Mouse (Mus musculus) MEL (cell line): ENCODE measurements at regions not wholly inside any gene's neighbourhood (a gene's known extent, or its start where the extent isn't known, plus 50 kb on each side); places are given as distances from the start of the nearest gene placed in this dataset.

Source experiments
- DNase-seq: peaks from one replicate; pipeline ENCODE4 v3.0.0; 2011; ENCODE audit warnings: low read depth, low spot score
- H3K27ac ChIP-seq: 2 replicates; pipeline ENCODE4 v1.5.1; 2012; ENCODE audit warnings: low read depth, mild to moderate bottlenecking, control low read depth, low read length, moderate library complexity; ENCODE audit not compliant: control insufficient read depth
- H3K27me3 ChIP-seq, 2 experiments: fragments of 150-350 bp in 1 of 2; sonication (generic) in 1 of 2; 2 replicates each; pipeline ENCODE4 v1.6.1; 2012; ENCODE audit warnings: low read length in 2 of 2, mild to moderate bottlenecking in 2 of 2, improper control_type of control experiment in 1 of 2, moderate library complexity in 1 of 2; ENCODE audit not compliant: insufficient read depth in 2 of 2, control insufficient read depth in 1 of 2
- H3K36me3 ChIP-seq, 2 experiments: 2 replicates each; pipeline ENCODE4 v1.6.1; 2012 to 2014; ENCODE audit warnings: low read length in 2 of 2, improper control_type of control experiment in 1 of 2, inconsistent platforms in 1 of 2, mild to moderate bottlenecking in 1 of 2; ENCODE audit not compliant: insufficient read depth in 2 of 2, control insufficient read depth in 1 of 2
- H3K4me1 ChIP-seq, 2 experiments: fragments of 150-350 bp in 1 of 2; sonication (generic) in 1 of 2; 2 replicates each; pipeline ENCODE4 v1.6.1; 2012; ENCODE audit warnings: low read length in 2 of 2, improper control_type of control experiment in 1 of 2, mild to moderate bottlenecking in 1 of 2; ENCODE audit not compliant: insufficient read depth in 2 of 2, control insufficient read depth in 1 of 2
- H3K4me3 ChIP-seq, 2 experiments: fragments of 150-350 bp in 1 of 2; sonication (generic) in 1 of 2; 2 replicates each; pipeline ENCODE4 v1.5.1; 2012; ENCODE audit warnings: low read depth in 2 of 2, low read length in 2 of 2, mild to moderate bottlenecking in 2 of 2, moderate library complexity in 2 of 2, control low read depth in 1 of 2, improper control_type of control experiment in 1 of 2; ENCODE audit not compliant: control insufficient read depth in 1 of 2, insufficient read depth in 1 of 2
- H3K79me2 ChIP-seq: 2 replicates; pipeline ENCODE4 v1.6.1; 2012; ENCODE audit warnings: mild to moderate bottlenecking, low read length, moderate library complexity; ENCODE audit not compliant: control insufficient read depth, poor library complexity, insufficient read depth
- H3K9ac ChIP-seq: 2 replicates; pipeline ENCODE4 v1.6.1; 2012; ENCODE audit warnings: low read depth, mild to moderate bottlenecking, control low read depth, low read length, moderate library complexity; ENCODE audit not compliant: control insufficient read depth, poor library complexity, severe bottlenecking
- H3K9me3 ChIP-seq: fragments of 150-350 bp; sonication (generic); replicated peaks from 2 replicates; pipeline ENCODE4 v1.6.1; 2012; ENCODE audit warnings: mild to moderate bottlenecking, low read length, improper control_type of control experiment, moderate library complexity; ENCODE audit not compliant: insufficient read depth
- ETS1 ChIP-seq: IDR thresholded peaks from 2 replicates; pipeline ENCODE4 v1.6.1; 2012; ENCODE audit warnings: low read depth, mild to moderate bottlenecking, inconsistent platforms, low read length, improper control_type of control experiment, moderate library complexity
- GABPA ChIP-seq: IDR thresholded peaks from 2 replicates; pipeline ENCODE4 v1.6.1; 2012; ENCODE audit warnings: low read depth, mild to moderate bottlenecking, inconsistent platforms, low read length, improper control_type of control experiment, moderate library complexity
- HCFC1 ChIP-seq: IDR thresholded peaks from 2 replicates; pipeline ENCODE4 v1.6.1; 2012; ENCODE audit warnings: low read depth, mild to moderate bottlenecking, inconsistent platforms, low read length, improper control_type of control experiment, moderate library complexity
- POLR2AphosphoS5 ChIP-seq: IDR thresholded peaks from 2 replicates; pipeline ENCODE4 v1.6.1; 2012; ENCODE audit warnings: low read depth, borderline replicate concordance, mild to moderate bottlenecking, inconsistent platforms, low read length, moderate library complexity, mixed read lengths
- TBP ChIP-seq: IDR thresholded peaks from 2 replicates; pipeline ENCODE4 v1.8.0; 2011; ENCODE audit warnings: low read depth, low read length, improper control_type of control experiment
- TCF12 ChIP-seq: IDR thresholded peaks from 2 replicates; pipeline ENCODE4 v1.6.1; 2014; ENCODE audit warnings: low read depth, mild to moderate bottlenecking, inconsistent platforms, low read length, improper control_type of control experiment, moderate library complexity
- UBTF ChIP-seq: IDR thresholded peaks from 2 replicates; pipeline ENCODE4 v1.6.1; 2012; ENCODE audit warnings: low read depth, mild to moderate bottlenecking, inconsistent platforms, low read length, improper control_type of control experiment, moderate library complexity, borderline replicate concordance; ENCODE audit not compliant: insufficient read depth
- USF1 ChIP-seq: IDR thresholded peaks from 2 replicates; pipeline ENCODE4 v1.6.1; 2014; ENCODE audit warnings: low read depth, mild to moderate bottlenecking, inconsistent platforms, low read length, improper control_type of control experiment, moderate library complexity
- USF2 ChIP-seq, 2 experiments: IDR thresholded peaks; 2 replicates each; pipeline ENCODE4 v1.6.1; 2011 to 2012; ENCODE audit warnings: improper control_type of control experiment in 2 of 2, low read length in 2 of 2, borderline replicate concordance in 1 of 2, inconsistent platforms in 1 of 2, low read depth in 1 of 2, mild to moderate bottlenecking in 1 of 2; ENCODE audit not compliant: insufficient read depth in 1 of 2
- ZNF384 ChIP-seq: IDR thresholded peaks from 2 replicates; pipeline ENCODE4 v1.6.1; 2012; ENCODE audit warnings: low read depth, mild to moderate bottlenecking, inconsistent platforms, low read length, improper control_type of control experiment

DNA sequence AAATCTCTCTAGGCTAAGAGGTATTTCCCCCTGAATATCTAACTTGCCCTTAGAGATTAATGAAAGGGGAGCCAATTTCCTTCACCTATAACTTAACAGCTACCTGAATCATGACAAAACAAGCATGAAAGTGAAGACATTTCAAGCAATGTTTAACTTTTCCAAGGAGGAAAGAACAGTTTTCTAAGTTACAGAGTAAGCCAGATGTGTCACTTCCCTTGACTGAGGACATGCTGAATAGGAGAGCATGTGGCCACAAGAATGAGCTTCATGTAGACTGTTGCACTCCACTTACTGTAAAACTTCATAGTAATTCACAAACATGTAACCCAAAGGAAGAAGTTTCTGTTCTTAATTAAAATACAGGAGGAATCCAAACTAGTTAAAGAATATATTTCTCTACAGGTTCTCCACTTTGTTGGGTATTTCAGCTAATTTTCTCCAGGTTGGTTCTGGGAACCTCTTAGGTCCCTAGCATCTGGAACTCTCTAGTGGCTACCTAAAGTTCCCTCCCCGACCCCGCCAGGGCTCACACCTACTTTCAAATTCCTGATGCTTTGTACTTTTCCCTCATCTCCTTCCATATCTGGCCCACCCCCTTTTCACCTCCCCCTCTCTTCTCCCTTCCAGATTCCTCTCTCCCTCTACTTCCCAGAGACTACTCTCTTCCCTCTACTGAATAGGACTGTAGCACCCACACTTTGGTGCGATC, 142.0 kb upstream of the Tyrp1 start:
- H3K36me3 ChIP-seq, result no peaks in the 10 kb centered on the region
- TF ChIP-seq ZNF384 (no peak), TCF12 (no peak), USF1 (no peak), TBP (no peak), POLR2AphosphoS5 (no peak), GABPA (no peak)
- no peaks in the 10 kb centered on the region for H3K4me1 ChIP-seq
- no peaks in the 10 kb centered on the region for H3K79me2 ChIP-seq
- H3K27ac ChIP-seq, result no peak overlapping the region
- no peak overlapping the region for H3K4me3 ChIP-seq
- H3K9ac ChIP-seq, result no peak overlapping the region
- H3K9me3 ChIP-seq, result no peaks in the 10 kb centered on the region
- H3K27me3 ChIP-seq, result no peaks in the 10 kb centered on the region
- no peak for DNase-seq

DNA sequence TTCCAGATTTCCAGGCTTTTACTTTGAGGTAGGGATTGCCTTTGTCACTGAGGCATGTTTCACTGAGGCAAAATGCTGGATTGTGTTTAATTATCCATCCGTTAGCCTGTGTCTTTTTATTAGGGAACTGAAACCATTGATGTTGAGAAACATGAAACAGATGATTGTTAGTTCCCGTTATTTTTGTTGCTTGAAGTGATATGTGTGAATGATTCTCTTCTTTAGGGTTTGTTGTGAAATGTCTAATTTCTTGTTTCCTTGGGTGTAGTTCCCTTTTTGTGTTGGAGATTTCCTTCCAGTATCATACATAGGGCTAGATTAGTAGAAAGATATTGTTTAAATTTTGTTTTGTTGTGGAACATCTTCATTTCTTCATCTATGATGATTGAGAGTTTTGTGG, 121.2 kb upstream of the Tyrp1 start:
- no peak for DNase-seq
- Histone ChIP-seq H3K4me1 (no peaks in the 10 kb centered on the region), H3K27ac (no peak overlapping the region), H3K4me3 (no peak overlapping the region)
- no peak for TF ChIP-seq ETS1
- TF ChIP-seq HCFC1, result no peak
- TF ChIP-seq USF2 (IDR thresholded peaks at IDR 0.05; ENCODE audit: borderline replicate concordance in 1 of 2, insufficient read depth in 1 of 2, low read depth in 1 of 2, low read length in 2 of 2), result no peak
- TF ChIP-seq, all 39 proteins: peak for 0
- no peaks in the 10 kb centered on the region for H3K9me3 ChIP-seq
- no peaks in the 10 kb centered on the region for H3K36me3 ChIP-seq
- no peaks in the 10 kb centered on the region for H3K27me3 ChIP-seq
- H3K9ac ChIP-seq, result no peak overlapping the region
- H3K79me2 ChIP-seq, result no peaks in the 10 kb centered on the region

DNA sequence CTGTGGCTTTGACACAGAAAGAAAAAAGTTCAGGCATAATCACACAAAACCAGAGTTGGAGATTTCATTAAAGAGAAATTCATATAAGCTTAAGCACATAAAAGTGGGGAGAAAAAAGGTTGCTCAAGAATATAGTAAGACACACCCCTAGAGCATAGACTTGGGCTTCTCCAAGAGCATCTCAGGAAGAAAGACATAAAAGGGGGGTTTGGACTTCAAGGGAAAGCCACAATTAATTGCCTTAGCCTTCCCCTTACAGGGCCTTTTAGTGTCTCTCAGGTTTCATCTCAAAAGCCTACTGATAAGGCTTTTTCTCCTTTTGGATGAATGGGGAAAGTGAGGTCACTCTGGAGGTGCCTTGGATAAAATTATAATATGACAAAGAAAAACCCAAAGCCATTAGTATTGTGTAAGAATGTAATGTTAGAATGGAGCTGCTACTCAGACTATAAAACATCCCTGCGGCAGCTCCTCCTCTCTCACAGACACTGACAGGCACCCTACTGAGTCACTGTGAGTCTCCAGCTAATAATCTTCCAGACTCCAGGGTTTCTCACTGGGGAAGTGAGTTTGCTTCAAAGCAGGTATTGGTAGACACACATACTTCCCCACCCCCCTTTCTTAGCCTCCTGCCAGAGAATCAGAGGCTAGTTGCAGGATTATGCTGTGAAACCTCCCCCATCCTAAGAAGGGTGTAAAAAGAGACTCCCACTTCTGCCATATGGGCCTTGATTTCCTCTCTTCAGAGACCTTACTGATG, 88.8 kb upstream of the Tyrp1 start:
- no peak for DNase-seq
- H3K36me3 ChIP-seq, result no peaks in the 10 kb centered on the region
- no peaks in the 10 kb centered on the region for H3K79me2 ChIP-seq
- no peak overlapping the region for H3K9ac ChIP-seq
- H3K9me3 ChIP-seq, result no peaks in the 10 kb centered on the region
- no peak overlapping the region for H3K4me3 ChIP-seq
- H3K4me1 ChIP-seq, result no peaks in the 10 kb centered on the region
- no peak overlapping the region for H3K27ac ChIP-seq
- no peaks in the 10 kb centered on the region for H3K27me3 ChIP-seq
- TF ChIP-seq UBTF, result no peak
